Mouse (Mus musculus) limb, embryonic 11.5 days (tissue): ENCODE measurements around the gene Mpzl3. TPM values are rescaled to one million over a fixed set of nuclear protein-coding genes. Genes with fewer than 3 reads are reported as not detected.
"Not testable (repeated sequence)": the region's sequence is repeated elsewhere in the genome, so short reads cannot be mapped to it uniquely, and the experiment has no call there.

Experiments used
- ATAC-seq: fragments of 200-750 bp; cut with Nextera tagmentation; 2 replicates; pipeline ENCODE4 v1.8.0; 2017; ENCODE audit warnings: low read depth; ENCODE audit not compliant: insufficient number of reproducible peaks, low FRiP score, low TSS enrichment
- DNase-seq: peaks from one replicate; pipeline ENCODE4 v3.0.0-alpha.2; 2015; ENCODE audit warnings: low spot score
- H3K27ac ChIP-seq: fragments of 300-500 bp; sonication (generic); replicated peaks from 2 replicates; pipeline ENCODE4 v1.5.1; 2014; ENCODE audit warnings: low read depth, mild to moderate bottlenecking, low read length
- H3K27me3 ChIP-seq: fragments of 300-500 bp; sonication (generic); 2 replicates; pipeline ENCODE4 v1.6.1; 2014; ENCODE audit warnings: mild to moderate bottlenecking, low read length, mixed read lengths; ENCODE audit not compliant: control insufficient read depth, insufficient read depth
- H3K36me3 ChIP-seq: fragments of 300-500 bp; sonication (generic); 2 replicates; pipeline ENCODE4 v1.6.1; 2014; ENCODE audit warnings: mild to moderate bottlenecking, low read length, moderate library complexity, mixed read lengths; ENCODE audit not compliant: control insufficient read depth, insufficient read depth
- H3K4me1 ChIP-seq: fragments of 300-500 bp; sonication (generic); 2 replicates; pipeline ENCODE4 v1.6.1; 2014; ENCODE audit warnings: low read length, mixed read lengths; ENCODE audit not compliant: control insufficient read depth, insufficient read depth
- H3K4me2 ChIP-seq: fragments of 300-500 bp; sonication (generic); 2 replicates; pipeline ENCODE4 v1.6.1; 2014; ENCODE audit warnings: low read depth, mild to moderate bottlenecking, moderate library complexity; ENCODE audit not compliant: severe bottlenecking
- H3K4me3 ChIP-seq: fragments of 300-500 bp; sonication (generic); 2 replicates; pipeline ENCODE4 v1.5.1; 2014; ENCODE audit warnings: low read depth, low read length
- H3K9ac ChIP-seq: fragments of 300-500 bp; sonication (generic); 2 replicates; pipeline ENCODE4 v1.6.1; 2014; ENCODE audit warnings: mild to moderate bottlenecking, low read length
- H3K9me3 ChIP-seq: fragments of 300-500 bp; sonication (generic); 2 replicates; pipeline ENCODE4 v1.6.1; 2016; ENCODE audit warnings: low read length; ENCODE audit not compliant: control insufficient read depth
- WGBS: fragments of 180-500 bp; shearing (Covaris S2); extraction: QIAGEN DNeasy Blood & Tissue Kit; methylation state at CpG from one replicate; pipeline ENCODE4 v1.1.7; 2014; 5-methylcytosine and 5-hydroxymethylcytosine counted together
- polyA plus RNA-seq: library from polyadenylated mRNA; unstranded; fragments of >200 nt; fragmentation: Nextera tagmentation; extraction: Ambion mirVana; gene quantifications from 2 replicates; pipeline ENCODE4 v1.2.1, GENCODE M21; 2014

Mpzl3 gene
- polyA plus RNA-seq, 1 experiment from 2014 or later: 2.3 TPM

DNA sequence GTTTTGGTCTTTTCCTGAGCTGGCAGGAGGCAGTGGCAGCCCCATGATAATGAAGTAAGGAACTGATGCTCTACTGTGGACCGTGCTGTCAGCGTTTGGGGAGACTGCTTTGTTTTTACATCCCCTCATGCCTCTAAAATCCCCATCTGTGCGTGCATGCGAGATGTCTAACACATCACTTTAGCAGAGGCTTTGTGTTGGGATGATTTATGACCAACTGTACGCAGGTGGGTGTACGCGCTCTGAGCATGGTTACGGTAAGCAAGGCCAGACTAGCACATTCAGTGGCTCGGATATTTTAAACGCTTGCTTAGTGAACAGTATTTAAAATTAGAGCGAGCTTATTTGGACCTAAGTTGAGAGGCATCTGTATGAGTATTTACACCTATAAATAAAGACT, 37.0 kb upstream of the Mpzl3 start:
- DNase-seq (no peak), ATAC-seq (no peak)
- Histone ChIP-seq H3K9ac (no peak overlapping the region), H3K27ac (no peak overlapping the region), H3K4me1 (no peaks in the 10 kb centered on the region), H3K9me3 (no peaks in the 10 kb centered on the region), H3K4me2 (no peak overlapping the region), H3K36me3 (no peaks in the 10 kb centered on the region), H3K27me3 (no peaks in the 10 kb centered on the region), H3K4me3 (no peak overlapping the region)
- 85% methylated on average over 11 of the region's 11 CpGs for WGBS

DNA sequence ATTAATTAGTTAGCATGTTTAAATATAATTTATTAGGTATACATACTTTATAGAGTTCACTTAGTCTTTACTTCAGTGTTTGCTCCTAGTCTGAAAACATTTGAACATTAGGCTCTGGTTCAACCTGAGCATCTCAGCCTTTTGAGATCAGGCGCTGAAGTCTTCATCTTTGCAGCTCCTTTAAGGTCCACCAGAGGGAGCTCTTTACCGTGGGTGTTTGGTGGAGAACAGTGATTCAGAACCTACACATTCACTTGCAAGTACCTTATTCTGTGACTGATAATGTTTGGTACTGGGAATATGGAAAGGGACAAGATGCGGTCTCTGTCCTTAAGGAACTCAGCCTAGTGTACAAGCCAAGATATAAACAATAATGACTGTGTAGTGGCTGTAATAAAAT, 32.2 kb upstream of the Mpzl3 start:
- H3K9ac ChIP-seq: no peak overlapping the region
- H3K9me3 ChIP-seq: no peaks in the 10 kb centered on the region
- DNase-seq: peak; percentile 76
- 8% methylated on average over 3 of the region's 3 CpGs for WGBS
- H3K27me3 ChIP-seq: no peaks in the 10 kb centered on the region
- no peak overlapping the region for H3K4me2 ChIP-seq
- no peaks in the 10 kb centered on the region for H3K36me3 ChIP-seq
- no peak overlapping the region for H3K4me3 ChIP-seq
- no peaks in the 10 kb centered on the region for H3K4me1 ChIP-seq
- no peak for ATAC-seq
- no peak overlapping the region for H3K27ac ChIP-seq

DNA sequence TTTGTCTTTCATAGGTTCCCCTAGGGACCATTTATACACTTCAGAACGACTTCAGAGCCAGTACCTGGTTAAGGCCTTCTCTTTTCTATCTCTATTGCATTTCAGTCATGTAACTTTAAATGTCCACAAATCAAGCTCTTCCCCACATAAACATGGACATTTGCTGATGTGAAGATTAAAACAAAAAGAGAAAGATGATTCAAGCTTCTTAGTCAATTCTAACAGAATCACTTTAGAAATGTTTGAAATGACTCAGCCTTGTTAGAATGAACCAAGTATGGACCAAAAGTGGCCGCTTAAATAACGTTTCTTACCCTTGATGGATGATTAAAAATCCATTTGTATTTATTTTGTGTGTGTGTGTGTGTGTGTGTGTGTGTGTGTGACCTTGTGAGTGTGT, 31.3 kb upstream of the Mpzl3 start:
- no peak for ATAC-seq
- no peak overlapping the region for H3K27ac ChIP-seq
- DNase-seq: no peak

DNA sequence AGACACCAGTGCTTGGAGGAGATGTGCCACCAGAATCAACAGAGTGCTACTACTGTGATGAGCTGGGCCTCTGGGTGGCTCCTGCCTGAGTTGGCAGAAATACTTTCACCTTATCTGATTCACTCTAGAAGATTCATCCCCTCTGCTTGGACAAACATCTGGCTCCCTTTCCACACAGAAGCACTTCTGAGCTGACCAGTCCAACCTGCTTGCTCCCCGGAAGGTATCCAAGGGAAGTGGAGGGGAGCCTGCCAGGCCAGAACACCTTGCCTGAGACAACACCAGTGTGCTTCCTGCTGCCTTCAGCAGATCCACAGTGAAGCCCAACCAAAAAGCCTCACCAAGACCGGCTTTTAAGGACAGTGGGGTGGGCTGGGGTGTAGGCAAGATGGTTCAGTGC, 30.8 kb upstream of the Mpzl3 start:
- Histone ChIP-seq H3K9ac (no peak overlapping the region), H3K9me3 (no peaks in the 10 kb centered on the region), H3K4me1 (no peaks in the 10 kb centered on the region), H3K36me3 (no peaks in the 10 kb centered on the region), H3K4me3 (no peak overlapping the region), H3K27ac (no peak overlapping the region), H3K4me2 (no peak overlapping the region), H3K27me3 (no peaks in the 10 kb centered on the region)
- WGBS: 73% methylated on average over 2 of the region's 2 CpGs
- no peak for ATAC-seq
- no peak for DNase-seq

More for the DNA sequence above, 31.3 kb upstream of the Mpzl3 start:
- no peaks in the 10 kb centered on the region for H3K27me3 ChIP-seq
- H3K9me3 ChIP-seq: no peaks in the 10 kb centered on the region
- H3K4me2 ChIP-seq: no peak overlapping the region
- H3K9ac ChIP-seq: no peak overlapping the region
- H3K4me3 ChIP-seq: no peak overlapping the region
- WGBS: 65% methylated on average over 3 of the region's 3 CpGs
- H3K36me3 ChIP-seq: no peaks in the 10 kb centered on the region
- H3K4me1 ChIP-seq: no peaks in the 10 kb centered on the region

DNA sequence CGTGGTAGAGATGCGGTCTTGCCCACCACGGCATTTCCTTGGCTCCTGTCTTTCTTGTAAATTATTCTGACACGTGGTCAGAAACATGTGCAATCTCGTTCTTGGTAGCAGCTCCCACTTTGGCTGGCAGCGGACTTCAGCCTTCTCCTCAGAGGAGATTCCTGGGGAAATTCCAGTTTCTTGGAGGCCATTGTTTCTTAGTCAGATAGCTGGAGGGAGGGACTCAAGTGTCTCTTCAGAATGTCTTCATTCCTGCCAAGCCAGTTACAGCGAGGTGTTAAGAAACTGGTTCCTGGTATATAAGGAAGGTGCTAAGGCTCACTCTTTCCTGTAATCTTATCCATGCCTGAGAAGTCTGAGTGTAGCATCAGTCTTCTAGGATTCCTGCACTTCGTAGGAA, 27.6 kb upstream of the Mpzl3 start:
- 70% methylated on average over 8 of the region's 8 CpGs for WGBS
- Histone ChIP-seq H3K27ac (no peak overlapping the region), H3K4me3 (no peak overlapping the region), H3K9ac (no peak overlapping the region), H3K4me2 (no peak overlapping the region), H3K36me3 (no peaks in the 10 kb centered on the region), H3K4me1 (no peaks in the 10 kb centered on the region), H3K27me3 (no peaks in the 10 kb centered on the region), H3K9me3 (no peaks in the 10 kb centered on the region)
- ATAC-seq (no peak), DNase-seq (no peak)

DNA sequence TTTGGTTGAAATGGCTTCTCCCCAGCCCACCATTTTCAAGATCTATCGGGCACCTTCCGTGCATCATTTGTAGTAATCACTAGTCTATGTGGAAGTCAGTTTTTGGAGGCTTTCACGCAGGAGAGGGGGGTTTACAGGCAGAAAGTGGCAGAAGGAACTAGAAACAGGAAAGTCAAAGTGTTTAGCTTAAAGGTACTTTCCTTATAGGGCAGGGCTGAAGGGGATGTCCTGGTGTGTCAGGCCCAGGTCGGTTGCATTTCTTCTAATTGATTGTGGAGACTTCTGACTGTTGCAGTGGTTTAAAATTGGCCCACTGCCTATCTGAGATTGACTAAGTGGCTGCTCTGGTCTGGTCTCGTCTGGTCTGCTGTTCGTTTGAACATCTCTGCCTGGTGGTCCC, 24.6 kb upstream of the Mpzl3 start:
- Histone ChIP-seq H3K27me3 (no peaks in the 10 kb centered on the region), H3K9ac (no peak overlapping the region), H3K9me3 (no peaks in the 10 kb centered on the region), H3K4me3 (no peak overlapping the region), H3K27ac (no peak overlapping the region), H3K4me1 (no peaks in the 10 kb centered on the region), H3K4me2 (no peak overlapping the region), H3K36me3 (no peaks in the 10 kb centered on the region)
- DNase-seq: no peak
- ATAC-seq: no peak
- 74% methylated on average over 6 of the region's 6 CpGs for WGBS

DNA sequence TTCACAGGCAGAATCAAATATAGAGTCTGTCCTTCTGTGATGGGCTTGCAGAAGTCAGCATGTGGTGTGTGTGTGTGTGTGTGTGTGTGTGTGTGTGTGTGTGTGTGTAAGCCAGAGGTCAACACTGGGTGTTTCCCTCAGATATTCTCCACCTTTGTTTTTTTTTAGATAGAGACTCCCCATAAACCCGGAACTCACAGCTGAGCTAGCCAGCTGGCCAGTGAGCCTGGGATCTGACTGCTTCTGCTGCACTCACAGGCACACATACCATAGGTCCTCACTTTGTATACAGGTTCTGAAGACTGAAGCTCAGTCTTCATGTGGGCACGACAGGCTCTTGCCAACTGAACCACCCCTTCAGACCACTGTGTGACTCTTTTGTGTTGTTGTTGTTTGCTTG, 22.7 kb upstream of the Mpzl3 start:
- no peak overlapping the region for H3K9ac ChIP-seq
- 77% methylated on average over 2 of the region's 2 CpGs for WGBS
- ATAC-seq: no peak

DNA sequence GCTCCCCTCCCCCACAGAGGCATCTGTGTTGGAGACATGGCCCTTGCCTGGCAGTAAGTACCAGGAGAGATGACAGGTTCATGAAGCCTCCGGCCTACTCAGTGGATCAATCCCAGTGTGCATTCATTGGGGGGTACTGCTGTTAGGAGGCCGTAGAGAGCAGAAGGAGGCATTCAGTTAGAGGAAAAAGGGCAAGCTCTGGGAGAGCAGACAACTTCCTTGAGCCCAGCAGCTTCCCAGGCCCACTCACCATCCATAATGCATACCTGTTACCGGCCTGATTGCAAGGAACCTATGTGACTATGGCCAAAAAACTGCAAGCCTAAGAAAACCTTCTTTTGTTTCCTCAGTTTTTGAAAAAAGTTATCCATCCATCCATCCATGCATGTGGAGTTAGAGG, 20.5 kb upstream of the Mpzl3 start:
- no peaks in the 10 kb centered on the region for H3K27me3 ChIP-seq
- H3K4me3 ChIP-seq: no peak overlapping the region
- DNase-seq (no peak), ATAC-seq (no peak)
- no peak overlapping the region for H3K4me2 ChIP-seq
- H3K4me1 ChIP-seq: no peaks in the 10 kb centered on the region
- no peaks in the 10 kb centered on the region for H3K9me3 ChIP-seq
- 78% methylated on average over 3 of the region's 3 CpGs for WGBS
- no peaks in the 10 kb centered on the region for H3K36me3 ChIP-seq
- no peak overlapping the region for H3K9ac ChIP-seq
- H3K27ac ChIP-seq: no peak overlapping the region

More for the DNA sequence above, 22.7 kb upstream of the Mpzl3 start:
- Histone ChIP-seq H3K4me3 (no peak overlapping the region), H3K36me3 (no peaks in the 10 kb centered on the region), H3K4me1 (no peaks in the 10 kb centered on the region), H3K27me3 (no peaks in the 10 kb centered on the region), H3K9me3 (no peaks in the 10 kb centered on the region), H3K27ac (no peak overlapping the region), H3K4me2 (no peak overlapping the region)
- no peak for DNase-seq

DNA sequence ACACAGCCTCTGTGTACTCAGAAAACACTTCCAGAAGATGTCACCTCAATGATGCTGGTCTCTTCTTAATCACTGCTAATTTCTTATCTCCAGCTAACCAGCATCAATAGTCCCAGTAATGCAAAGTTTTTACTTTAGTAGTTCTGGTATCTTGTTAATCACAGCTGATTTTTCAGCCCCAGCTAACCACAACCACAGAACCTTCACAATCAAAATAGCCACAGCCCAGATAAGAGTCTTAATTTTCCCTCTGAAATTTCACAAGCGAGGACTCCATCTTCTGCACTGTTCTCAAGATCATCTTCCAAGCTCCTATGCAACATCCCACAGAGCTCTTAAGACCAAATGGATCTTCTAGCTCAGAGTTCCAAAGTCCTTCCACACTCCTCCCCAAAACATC, 17.2 kb upstream of the Mpzl3 start:
- not testable (repeated sequence) for DNase-seq, H3K9ac ChIP-seq, H3K27ac ChIP-seq, ATAC-seq, H3K4me2 ChIP-seq, H3K4me1 ChIP-seq, H3K27me3 ChIP-seq, H3K36me3 ChIP-seq, H3K9me3 ChIP-seq, H3K4me3 ChIP-seq
- WGBS: 82% methylated on average over 1 of the region's 1 CpGs
